Mouse (Mus musculus) midbrain, postnatal 0 days (tissue): ENCODE results near the gene Mcrip1. TPM values are rescaled to one million over a fixed set of nuclear protein-coding genes. Genes with fewer than 3 reads are reported as not detected.

Experiments
- ATAC-seq: fragments of 200-750 bp; cut with Nextera tagmentation; 2 replicates; pipeline ENCODE4 v1.8.0; 2017; ENCODE audit warnings: moderate number of reproducible peaks, mild to moderate bottlenecking, moderate TSS enrichment, moderate library complexity; ENCODE audit not compliant: low FRiP score
- DNase-seq: peaks from one replicate; pipeline ENCODE4 v3.0.0-alpha.2; 2015; ENCODE audit warnings: low spot score
- H3K27ac ChIP-seq: fragments of 300-500 bp; sonication (generic); 2 replicates; pipeline ENCODE4 v1.5.1; 2014; ENCODE audit warnings: low read depth, mild to moderate bottlenecking, low read length, mixed read lengths
- H3K27me3 ChIP-seq: fragments of 300-500 bp; sonication (generic); 2 replicates; pipeline ENCODE4 v1.6.1; 2014; ENCODE audit warnings: low read length, control low read depth, mixed read lengths; ENCODE audit not compliant: insufficient read depth
- H3K36me3 ChIP-seq: fragments of 300-500 bp; sonication (generic); 2 replicates; pipeline ENCODE4 v1.6.1; 2014; ENCODE audit warnings: low read length, control low read depth, mixed read lengths; ENCODE audit not compliant: insufficient read depth
- H3K4me1 ChIP-seq: fragments of 300-500 bp; sonication (generic); 2 replicates; pipeline ENCODE4 v1.6.1; 2014; ENCODE audit warnings: mild to moderate bottlenecking, control low read depth, antibody characterized with exemption, low read length, mixed read lengths; ENCODE audit not compliant: insufficient read depth
- H3K4me2 ChIP-seq: fragments of 300-500 bp; sonication (generic); 2 replicates; pipeline ENCODE4 v1.6.1; 2014; ENCODE audit warnings: low read depth, mild to moderate bottlenecking, low read length, mixed read lengths; ENCODE audit not compliant: poor library complexity, severe bottlenecking
- H3K4me3 ChIP-seq: fragments of 300-500 bp; sonication (generic); 2 replicates; pipeline ENCODE4 v1.5.1; 2014; ENCODE audit warnings: low read depth, mild to moderate bottlenecking, low read length, moderate library complexity
- H3K9ac ChIP-seq: fragments of 300-500 bp; sonication (generic); replicated peaks from 2 replicates; pipeline ENCODE4 v1.6.1; 2014; ENCODE audit warnings: mild to moderate bottlenecking, low read length, moderate library complexity, mixed read lengths; ENCODE audit not compliant: poor library complexity, severe bottlenecking
- H3K9me3 ChIP-seq: fragments of 300-500 bp; sonication (generic); 2 replicates; pipeline ENCODE4 v1.6.1; 2016; ENCODE audit warnings: low read length, control low read depth
- CTCF ChIP-seq: IDR thresholded peaks from 2 replicates; pipeline ENCODE4 v1.5.1; 2016; ENCODE audit warnings: antibody characterized with exemption, mild to moderate bottlenecking
- WGBS: fragments of 180-500 bp; shearing (Covaris S2); extraction: QIAGEN DNeasy Blood & Tissue Kit; methylation state at CpG from one replicate; pipeline ENCODE4 v1.1.7; 2014; 5-methylcytosine and 5-hydroxymethylcytosine counted together
- polyA plus RNA-seq: library from polyadenylated mRNA; unstranded; fragments of >200 nt; fragmentation: Nextera tagmentation; extraction: Ambion mirVana; gene quantifications from 2 replicates; pipeline ENCODE4 v1.2.1, GENCODE M21; 2015
- total RNA-seq: library from RNA; depleted of rRNA; stranded (reverse); fragments of >200 nt; gene quantifications from 2 replicates; pipeline ENCODE4 v1.2.3, GENCODE M21; 2014

The Mcrip1 gene
- total and polyA plus RNA-seq, 2 experiments from 2014 or later = 138 to 243 TPM

DNA sequence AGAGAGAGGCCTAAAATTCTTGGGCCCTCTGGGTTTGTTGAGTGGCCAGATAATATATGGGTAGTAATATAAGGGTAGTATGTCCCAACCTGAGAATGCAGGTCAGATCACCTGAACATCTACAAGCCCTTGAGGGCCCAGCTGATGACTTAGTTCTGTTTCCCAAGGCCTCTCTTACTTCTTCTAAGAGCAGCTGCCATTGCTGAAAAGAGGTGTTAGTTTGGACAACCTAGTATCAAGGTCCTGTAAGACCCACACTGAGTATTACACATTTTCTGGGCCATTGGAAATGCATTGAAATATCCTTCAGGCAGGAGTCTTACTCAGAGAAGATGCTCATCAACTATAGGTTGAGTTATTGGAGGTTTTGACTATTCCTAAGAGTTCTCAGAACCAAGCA, 26.4 kb upstream of the Mcrip1 start:
- TF ChIP-seq CTCF = no peak
- no peak overlapping the region for H3K27ac ChIP-seq
- DNase-seq = no peak
- no peaks in the 10 kb centered on the region for H3K27me3 ChIP-seq
- H3K4me2 ChIP-seq = no peak overlapping the region
- peaks cover 30% of the 10 kb centered on the region for H3K36me3 ChIP-seq
- H3K9me3 ChIP-seq = no peaks in the 10 kb centered on the region
- no peak overlapping the region for H3K4me3 ChIP-seq
- ATAC-seq = no peak
- no peak overlapping the region for H3K9ac ChIP-seq
- peaks cover 10% of the 10 kb centered on the region for H3K4me1 ChIP-seq

DNA sequence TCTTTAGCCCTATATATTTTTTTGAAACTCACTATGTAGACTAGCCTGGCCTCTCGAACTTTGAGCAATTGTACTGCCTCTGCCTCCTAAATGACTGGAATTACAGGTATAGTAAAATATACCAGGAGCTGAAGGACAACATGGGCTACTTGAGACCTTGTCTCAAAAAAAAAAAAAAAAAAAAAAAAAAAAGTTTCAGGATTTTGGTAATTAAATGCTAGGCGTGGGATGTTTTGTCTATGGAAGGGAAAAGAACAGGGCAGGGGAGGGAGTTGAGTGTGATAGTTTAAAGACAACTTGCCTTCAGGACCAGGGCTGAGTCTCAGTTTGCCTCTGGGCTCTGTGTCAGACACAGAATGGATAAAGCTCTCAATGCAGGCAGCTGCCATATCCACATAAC, 25.5 kb upstream of the Mcrip1 start:
- WGBS = 85% methylated on average over 2 of the region's 2 CpGs

DNA sequence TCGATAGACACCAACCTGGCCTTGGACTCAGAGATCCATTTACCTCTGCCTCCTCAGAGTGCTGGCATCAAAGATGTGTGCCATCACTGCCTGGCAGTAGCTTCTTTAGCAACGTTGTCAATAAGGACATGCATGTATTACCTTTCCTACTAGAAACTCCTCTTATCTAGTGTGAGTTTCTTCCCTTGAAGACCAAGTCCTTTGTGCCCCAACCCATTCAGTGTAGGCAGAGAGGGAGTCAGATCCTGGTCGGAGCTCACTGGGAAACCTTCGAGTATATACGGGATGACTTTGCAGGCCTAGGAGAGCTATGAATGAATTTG, 24.7 kb upstream of the Mcrip1 start:
- H3K4me3 ChIP-seq = peak overlapping the region; percentile 96; the same call in 1 of the 2 replicates
- WGBS = 42% methylated on average over 5 of the region's 5 CpGs
- H3K9me3 ChIP-seq = no peaks in the 10 kb centered on the region
- H3K27me3 ChIP-seq = no peaks in the 10 kb centered on the region
- peaks cover 31% of the 10 kb centered on the region for H3K36me3 ChIP-seq
- H3K9ac ChIP-seq = no peak overlapping the region
- H3K27ac ChIP-seq = no peak overlapping the region
- DNase-seq (no peak), ATAC-seq (no peak)
- peak overlapping the region; percentile 79 for H3K4me2 ChIP-seq
- TF ChIP-seq CTCF = no peak
- H3K4me1 ChIP-seq = peaks cover 6% of the 10 kb centered on the region

More for the DNA sequence above, 25.5 kb upstream of the Mcrip1 start:
- Histone ChIP-seq H3K9me3 (no peaks in the 10 kb centered on the region), H3K4me2 (no peak overlapping the region), H3K9ac (no peak overlapping the region), H3K4me1 (peaks cover 6% of the 10 kb centered on the region), H3K27ac (no peak overlapping the region), H3K4me3 (no peak overlapping the region), H3K27me3 (no peaks in the 10 kb centered on the region), H3K36me3 (peaks cover 34% of the 10 kb centered on the region)
- ATAC-seq (no peak), DNase-seq (no peak)
- TF ChIP-seq CTCF = no peak

DNA sequence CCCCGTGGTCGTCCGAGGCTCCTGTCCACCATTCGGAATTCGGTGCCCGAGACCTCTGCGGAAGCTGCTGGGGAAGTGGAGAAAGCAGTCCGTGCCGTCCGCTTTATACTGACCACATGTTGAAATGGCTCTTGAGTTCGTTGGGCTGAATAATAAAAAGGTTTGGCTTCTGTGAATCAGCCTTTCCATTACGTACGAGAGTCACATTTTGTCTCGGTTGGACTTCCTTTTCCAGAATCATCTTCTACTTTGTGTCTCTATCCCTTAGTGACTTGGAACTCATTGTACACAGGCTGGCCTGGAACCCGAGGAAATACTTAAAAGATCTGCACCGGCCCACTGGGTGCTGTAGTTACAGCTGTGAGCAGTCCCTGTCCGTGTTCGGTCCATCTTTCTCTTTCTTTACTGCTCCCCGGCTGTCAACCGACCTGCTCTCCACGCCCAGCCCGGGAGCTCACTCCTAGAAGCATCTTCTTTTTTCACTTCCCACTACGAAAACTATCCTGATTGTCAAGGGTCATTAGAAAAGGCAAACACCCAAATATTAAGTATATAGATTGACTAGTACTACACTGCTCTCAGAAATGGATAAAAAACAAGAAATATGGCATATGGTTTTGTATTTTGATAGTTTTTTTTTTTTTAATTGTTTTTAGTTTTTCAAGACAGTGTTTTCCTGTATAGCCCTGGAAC, 24.2 kb upstream of the Mcrip1 start:
- WGBS = under 1% methylated on average over 23 of the region's 23 CpGs
- TF ChIP-seq CTCF = no peak
- Histone ChIP-seq H3K27ac (peak overlapping the region; percentile 87), H3K27me3 (no peaks in the 10 kb centered on the region), H3K9me3 (no peaks in the 10 kb centered on the region), H3K9ac (peak overlapping the region; percentile 78), H3K36me3 (peaks cover 26% of the 10 kb centered on the region), H3K4me3 (peak overlapping the region; percentile 96), H3K4me2 (peak overlapping the region; percentile 79), H3K4me1 (peaks cover 6% of the 10 kb centered on the region)
- DNase-seq = no peak
- ATAC-seq = 0 out of 2 replicates have a peak, but pooled peaks have one; percentile 3

DNA sequence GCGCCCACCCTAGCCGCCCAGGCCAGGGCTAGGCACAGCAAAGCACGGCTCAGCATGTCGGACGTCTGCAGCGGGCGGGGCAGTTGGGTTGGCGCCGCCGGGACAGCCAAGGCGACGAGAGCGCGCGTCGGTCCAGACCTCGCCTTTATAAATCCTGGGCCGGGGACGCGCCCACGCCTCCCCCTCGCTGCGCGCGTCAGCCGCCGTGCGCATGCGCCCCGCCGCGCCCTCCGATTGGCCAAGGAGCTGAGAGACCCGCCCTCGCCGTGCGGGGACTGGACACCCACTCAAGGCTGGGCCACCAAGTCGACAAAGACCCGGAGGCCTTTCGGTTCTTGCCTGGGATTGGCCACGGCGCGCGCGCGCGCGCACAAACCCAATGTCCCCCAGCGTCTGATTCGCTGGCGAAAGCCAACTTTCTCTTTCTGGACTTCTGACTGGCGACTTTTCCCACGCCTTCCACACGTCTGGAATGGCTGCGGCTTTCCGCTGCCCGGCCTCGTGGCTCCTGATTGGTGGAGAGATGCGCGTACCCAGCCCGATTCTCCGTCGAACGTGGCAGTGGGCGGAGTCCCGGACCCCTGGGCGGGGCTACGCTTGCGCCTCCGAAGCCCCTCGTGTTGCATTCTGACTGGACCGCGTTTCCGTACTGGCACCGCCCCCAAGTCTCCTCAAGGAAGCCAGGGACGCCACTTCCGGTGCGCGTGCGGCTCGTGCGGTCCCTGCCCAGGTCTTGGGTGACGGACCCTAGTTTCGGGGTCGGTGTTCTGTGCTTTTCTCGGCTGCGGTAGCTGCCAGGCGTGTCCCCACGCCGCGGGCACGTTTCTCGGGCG, 23.4 kb upstream of the Mcrip1 start, which contains the start of gene P4hb:
Gene P4hb, minus strand, starts transcription at position 502 of the 833 bp plus-strand sequence.
- Histone ChIP-seq H3K36me3 (peaks cover 26% of the 10 kb centered on the region), H3K9me3 (no peaks in the 10 kb centered on the region), H3K4me1 (peaks cover 6% of the 10 kb centered on the region), H3K4me3 (peak within 1 kb of the TSS; percentile 96), H3K9ac (peak within 1 kb of the TSS; percentile 86), H3K27ac (peak within 1 kb of the TSS; percentile 87), H3K4me2 (peak within 1 kb of the TSS; percentile 79), H3K27me3 (no peaks in the 10 kb centered on the region)
- ATAC-seq (peak; percentile 97), DNase-seq (peak; percentile 100)
- under 1% methylated on average over 84 of the region's 94 CpGs for WGBS
- TF ChIP-seq CTCF = no peak

DNA sequence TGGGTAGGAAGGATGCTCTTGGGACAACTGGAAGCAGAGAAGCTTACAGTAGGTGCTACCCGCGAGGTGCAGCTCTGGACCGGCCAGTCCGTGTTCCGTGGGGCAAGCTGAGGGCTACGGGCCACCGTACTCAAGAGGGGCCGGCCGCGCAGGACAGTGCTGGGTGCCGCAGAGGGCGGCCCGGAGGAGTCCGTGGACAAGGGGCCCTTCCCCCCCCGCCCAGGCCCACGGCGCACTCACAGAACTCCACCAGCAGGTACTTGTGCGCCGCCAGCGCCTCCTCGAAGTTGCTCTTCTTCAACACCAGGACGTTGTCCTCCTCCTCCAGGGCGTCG, 22.9 kb upstream of the Mcrip1 start:
- DNase-seq (no peak), ATAC-seq (peak; percentile 19; the same call in 1 of the 2 replicates)
- H3K36me3 ChIP-seq = peaks cover 26% of the 10 kb centered on the region
- peak overlapping the region; percentile 96 for H3K4me3 ChIP-seq
- peak overlapping the region; percentile 77 for H3K27ac ChIP-seq
- H3K4me2 ChIP-seq = peak overlapping the region; percentile 62
- no peaks in the 10 kb centered on the region for H3K27me3 ChIP-seq
- H3K9me3 ChIP-seq = no peaks in the 10 kb centered on the region
- peak overlapping the region; percentile 86 for H3K9ac ChIP-seq
- no peak for TF ChIP-seq CTCF
- 0% methylated on average over 20 of the region's 24 CpGs for WGBS
- peaks cover 6% of the 10 kb centered on the region for H3K4me1 ChIP-seq
